Mouse (Mus musculus) hindbrain, embryonic 10.5 days (tissue): ENCODE results near the gene Sik3. TPM values are rescaled to one million over a fixed set of nuclear protein-coding genes. Genes with fewer than 3 reads are reported as not detected.

ENCODE experiments used
- DNase-seq: peaks from one replicate; pipeline ENCODE4 v3.0.0-alpha.2; 2017; ENCODE audit warnings: low spot score
- H3K27ac ChIP-seq: fragments of 300-500 bp; sonication (generic); 2 replicates; pipeline ENCODE4 v1.5.1; 2016; ENCODE audit warnings: mild to moderate bottlenecking, moderate library complexity
- H3K27me3 ChIP-seq: fragments of 300-500 bp; sonication (generic); 2 replicates; pipeline ENCODE4 v1.6.1; 2016; ENCODE audit warnings: mild to moderate bottlenecking; ENCODE audit not compliant: poor library complexity, insufficient read depth, severe bottlenecking
- H3K36me3 ChIP-seq: fragments of 300-500 bp; sonication (generic); 2 replicates; pipeline ENCODE4 v1.6.1; 2016; ENCODE audit warnings: mild to moderate bottlenecking, moderate library complexity
- H3K4me1 ChIP-seq: fragments of 300-500 bp; sonication (generic); replicated peaks from 2 replicates; pipeline ENCODE4 v1.6.1; 2016; ENCODE audit warnings: mild to moderate bottlenecking
- H3K4me3 ChIP-seq: fragments of 300-500 bp; sonication (generic); 2 replicates; pipeline ENCODE4 v1.5.1; 2016; ENCODE audit warnings: mild to moderate bottlenecking, moderate library complexity
- H3K9me3 ChIP-seq: fragments of 300-500 bp; sonication (generic); 2 replicates; pipeline ENCODE4 v1.6.1; 2016; ENCODE audit warnings: mild to moderate bottlenecking, moderate library complexity
- WGBS: fragments of 180-500 bp; shearing (Covaris S2); methylation state at CpG from one replicate; pipeline ENCODE4 v1.1.7; 2016; 5-methylcytosine and 5-hydroxymethylcytosine counted together
- polyA plus RNA-seq: library from polyadenylated mRNA; unstranded; fragments of >200 nt; fragmentation: Nextera tagmentation; extraction: Ambion mirVana; gene quantifications from 2 replicates; pipeline ENCODE4 v1.2.1, GENCODE M21; 2016

The Sik3 gene
- polyA plus RNA-seq, 1 experiment from 2014 or later, result 7.1 TPM

- no peak for DNase-seq
- H3K4me3 ChIP-seq, result no peak overlapping the region
- H3K36me3 ChIP-seq, result peaks cover 12% of the 10 kb centered on the region
- 93% methylated on average over 1 of the region's 1 CpGs for whole genome bisulfite sequencing
- H3K4me1 ChIP-seq, result 0 out of 2 replicates have a peak, but pooled peaks cover 9% of the 10 kb centered on the region
- H3K9me3 ChIP-seq, result no peaks in the 10 kb centered on the region
- H3K27ac ChIP-seq, result no peak overlapping the region
- H3K27me3 ChIP-seq, result no peaks in the 10 kb centered on the region
Measured at GRCm38 (mm10) chr9:46175938-46176375, 163.3 kb downstream of the Sik3 start.

GRCm38 (mm10) chr9:46176613-46177012 is 164.0 kb downstream of the Sik3 start:
- WGBS, result 86% methylated on average over 4 of the region's 4 CpGs

GRCm38 (mm10) chr9:46178595-46178994 is 166.0 kb downstream of the Sik3 start:
- no peak overlapping the region for H3K4me3 ChIP-seq
- no peak for DNase-seq
- 92% methylated on average over 9 of the region's 9 CpGs for WGBS
- H3K27me3 ChIP-seq, result no peaks in the 10 kb centered on the region
- 0 out of 2 replicates have a peak, but pooled peaks cover 9% of the 10 kb centered on the region for H3K4me1 ChIP-seq
- no peak overlapping the region for H3K27ac ChIP-seq
- peaks cover 12% of the 10 kb centered on the region for H3K36me3 ChIP-seq
- H3K9me3 ChIP-seq, result no peaks in the 10 kb centered on the region

More at GRCm38 (mm10) chr9:46176613-46177012, 164.0 kb downstream of the Sik3 start:
- Histone ChIP-seq H3K4me1 (0 out of 2 replicates have a peak, but pooled peaks cover 9% of the 10 kb centered on the region), H3K36me3 (peaks cover 12% of the 10 kb centered on the region), H3K27me3 (no peaks in the 10 kb centered on the region), H3K4me3 (no peak overlapping the region), H3K9me3 (no peaks in the 10 kb centered on the region), H3K27ac (no peak overlapping the region)
- no peak for DNase-seq

- H3K36me3 ChIP-seq, result peaks cover 12% of the 10 kb centered on the region
- 0 out of 2 replicates have a peak, but pooled peaks cover 3% of the 10 kb centered on the region for H3K4me1 ChIP-seq
- no peaks in the 10 kb centered on the region for H3K9me3 ChIP-seq
- no peaks in the 10 kb centered on the region for H3K27me3 ChIP-seq
- H3K4me3 ChIP-seq, result no peak overlapping the region
- no peak for DNase-seq
- no peak overlapping the region for H3K27ac ChIP-seq
- 90% methylated on average over 8 of the region's 8 CpGs for WGBS
Measured at GRCm38 (mm10) chr9:46181297-46181696, 168.7 kb downstream of the Sik3 start.

- Histone ChIP-seq H3K4me3 (no peak overlapping the region), H3K27me3 (no peaks in the 10 kb centered on the region), H3K9me3 (no peaks in the 10 kb centered on the region), H3K27ac (no peak overlapping the region), H3K4me1 (0 out of 2 replicates have a peak, but pooled peaks cover 3% of the 10 kb centered on the region), H3K36me3 (no peaks in the 10 kb centered on the region)
- no peak for DNase-seq
- 91% methylated on average over 5 of the region's 5 CpGs for WGBS
Measured at GRCm38 (mm10) chr9:46184542-46184941, 171.9 kb downstream of the Sik3 start.

- H3K27me3 ChIP-seq, result no peaks in the 10 kb centered on the region
- WGBS, result 43% methylated on average over 2 of the region's 2 CpGs
- H3K4me3 ChIP-seq, result no peak overlapping the region
- no peak for DNase-seq
- no peaks in the 10 kb centered on the region for H3K36me3 ChIP-seq
- H3K4me1 ChIP-seq, result 0 out of 2 replicates have a peak, but pooled peaks cover 3% of the 10 kb centered on the region
- no peak overlapping the region for H3K27ac ChIP-seq
- no peaks in the 10 kb centered on the region for H3K9me3 ChIP-seq
Measured at GRCm38 (mm10) chr9:46185191-46185590, 172.6 kb downstream of the Sik3 start.

GRCm38 (mm10) chr9:46186387-46186786 is 173.8 kb downstream of the Sik3 start:
- Histone ChIP-seq H3K4me1 (no peaks in the 10 kb centered on the region), H3K27me3 (no peaks in the 10 kb centered on the region), H3K4me3 (no peak overlapping the region), H3K36me3 (no peaks in the 10 kb centered on the region), H3K9me3 (no peaks in the 10 kb centered on the region), H3K27ac (no peak overlapping the region)
- DNase-seq, result no peak
- WGBS, result 86% methylated on average over 1 of the region's 1 CpGs

- WGBS, result 82% methylated on average over 4 of the region's 4 CpGs
- H3K4me1 ChIP-seq, result no peaks in the 10 kb centered on the region
- no peaks in the 10 kb centered on the region for H3K36me3 ChIP-seq
- no peak overlapping the region for H3K4me3 ChIP-seq
- H3K9me3 ChIP-seq, result no peaks in the 10 kb centered on the region
- H3K27ac ChIP-seq, result no peak overlapping the region
- no peaks in the 10 kb centered on the region for H3K27me3 ChIP-seq
- no peak for DNase-seq
Measured at GRCm38 (mm10) chr9:46188370-46188769, 175.8 kb downstream of the Sik3 start.

GRCm38 (mm10) chr9:46188956-46189355 is 176.3 kb downstream of the Sik3 start:
- no peak for DNase-seq
- Histone ChIP-seq H3K4me3 (no peak overlapping the region), H3K9me3 (no peaks in the 10 kb centered on the region), H3K27ac (0 out of 2 replicates have a peak overlapping the region, but pooled peaks have one; percentile 23), H3K36me3 (peaks cover under 1% of the 10 kb centered on the region; the same call in 1 of the 2 replicates), H3K27me3 (no peaks in the 10 kb centered on the region), H3K4me1 (no peaks in the 10 kb centered on the region)
- WGBS, result 87% methylated on average over 5 of the region's 5 CpGs

- no peak for DNase-seq
- WGBS, result 85% methylated on average over 10 of the region's 10 CpGs
- no peaks in the 10 kb centered on the region for H3K4me1 ChIP-seq
- H3K4me3 ChIP-seq, result no peak overlapping the region
- H3K27ac ChIP-seq, result 0 out of 2 replicates have a peak overlapping the region, but pooled peaks have one; percentile 23
- peaks cover 5% of the 10 kb centered on the region for H3K36me3 ChIP-seq
- H3K27me3 ChIP-seq, result no peaks in the 10 kb centered on the region
- no peaks in the 10 kb centered on the region for H3K9me3 ChIP-seq
Measured at GRCm38 (mm10) chr9:46189381-46189780, 176.8 kb downstream of the Sik3 start.

- 75% methylated on average over 8 of the region's 8 CpGs for WGBS
- DNase-seq, result no peak
Measured at GRCm38 (mm10) chr9:46191234-46191633, 178.6 kb downstream of the Sik3 start.

GRCm38 (mm10) chr9:46191644-46192043 is 179.0 kb downstream of the Sik3 start:
- no peak for DNase-seq
- H3K27me3 ChIP-seq, result no peaks in the 10 kb centered on the region
- H3K4me3 ChIP-seq, result no peak overlapping the region
- no peaks in the 10 kb centered on the region for H3K9me3 ChIP-seq
- peaks cover 27% of the 10 kb centered on the region for H3K36me3 ChIP-seq
- 51% methylated on average over 1 of the region's 1 CpGs for WGBS
- no peaks in the 10 kb centered on the region for H3K4me1 ChIP-seq
- no peak overlapping the region for H3K27ac ChIP-seq

More at GRCm38 (mm10) chr9:46191234-46191633, 178.6 kb downstream of the Sik3 start:
- Histone ChIP-seq H3K9me3 (no peaks in the 10 kb centered on the region), H3K36me3 (peaks cover 23% of the 10 kb centered on the region), H3K27me3 (no peaks in the 10 kb centered on the region), H3K4me3 (no peak overlapping the region), H3K27ac (no peak overlapping the region), H3K4me1 (no peaks in the 10 kb centered on the region)

- DNase-seq, result no peak
- 80% methylated on average over 6 of the region's 6 CpGs for WGBS
Measured at GRCm38 (mm10) chr9:46192642-46193041, 180.0 kb downstream of the Sik3 start.

GRCm38 (mm10) chr9:46194809-46195208 is 182.2 kb downstream of the Sik3 start:
- DNase-seq, result no peak
- WGBS, result 82% methylated on average over 9 of the region's 9 CpGs
- no peaks in the 10 kb centered on the region for H3K27me3 ChIP-seq
- H3K36me3 ChIP-seq, result peaks cover 55% of the 10 kb centered on the region
- H3K9me3 ChIP-seq, result no peaks in the 10 kb centered on the region
- peak overlapping the region; percentile 35; the same call in 1 of the 2 replicates for H3K27ac ChIP-seq
- no peak overlapping the region for H3K4me3 ChIP-seq
- no peaks in the 10 kb centered on the region for H3K4me1 ChIP-seq

More at GRCm38 (mm10) chr9:46192642-46193041, 180.0 kb downstream of the Sik3 start:
- Histone ChIP-seq H3K27ac (no peak overlapping the region), H3K9me3 (no peaks in the 10 kb centered on the region), H3K27me3 (no peaks in the 10 kb centered on the region), H3K4me1 (no peaks in the 10 kb centered on the region), H3K36me3 (peaks cover 34% of the 10 kb centered on the region), H3K4me3 (no peak overlapping the region)
